Mouse (Mus musculus) T-helper 2 cell (primary cell): ENCODE data around the gene Tmem262.

ENCODE experiments used
- in situ Hi-C: fragments of 300-600 bp; cut with MboI, MseI; formaldehyde crosslinking; loops from one replicate; pipeline ENCODE4 v1.15.1; 2025; ENCODE audit warnings: high pct_unique_total_duplicates

The Tmem262 gene

GRCm38 (mm10) chr19:6097847-6098246 is 18.0 kb downstream of the Tmem262 start:
- in situ Hi-C loops = no loop called here

GRCm38 (mm10) chr19:6101186-6101585 is 21.4 kb downstream of the Tmem262 start:
- in situ Hi-C loops = no loop called here

GRCm38 (mm10) chr19:6102169-6102853 is 22.5 kb downstream of the Tmem262 start:
- in situ Hi-C loops = no loop called here

GRCm38 (mm10) chr19:6104476-6104875 is 24.6 kb downstream of the Tmem262 start:
- in situ Hi-C loops = no loop called here

GRCm38 (mm10) chr19:6105586-6105985 is 25.8 kb downstream of the Tmem262 start, which contains the start of gene Naaladl1:
Gene Naaladl1, plus strand, starts transcription at chr19:6105782.
- in situ Hi-C loops = no loop called here

- in situ Hi-C loops = no loop called here
These were observed 33.3 kb downstream of the Tmem262 start for GRCm38 (mm10) chr19:6113116-6113515.

GRCm38 (mm10) chr19:6116113-6116850 is 36.4 kb downstream of the Tmem262 start:
- in situ Hi-C loops = loop anchor here (5.0 kb wide), 1 partner anchor 59 kb away; the partner anchor contains the start of genes Fau and Mrpl49

GRCm38 (mm10) chr19:6117346-6117985 is 37.6 kb downstream of the Tmem262 start:
- in situ Hi-C loops = loop anchor here (5.0 kb wide), 1 partner anchor 60 kb away; the partner anchor contains the start of genes Fau and Mrpl49

GRCm38 (mm10) chr19:6117986-6118676 is 38.3 kb downstream of the Tmem262 start, which contains the start of gene Sac3d1:
Gene Sac3d1, minus strand, starts transcription at chr19:6118650.
- in situ Hi-C loops = loop anchor here (5.0 kb wide), 1 partner anchor 61 kb away; the partner anchor contains the start of genes Fau and Mrpl49

- in situ Hi-C loops = loop anchor here (5.0 kb wide), 1 partner anchor 61 kb away; the partner anchor contains the start of genes Fau and Mrpl49
These were observed 38.9 kb downstream of the Tmem262 start for GRCm38 (mm10) chr19:6118677-6119185.

- in situ Hi-C loops = loop anchor here (5.0 kb wide), 1 partner anchor 159 kb away; the partner anchor contains the start of gene Pola2
These were observed 41.9 kb downstream of the Tmem262 start for GRCm38 (mm10) chr19:6121761-6122160.

GRCm38 (mm10) chr19:6123330-6123729 is 43.5 kb downstream of the Tmem262 start:
- in situ Hi-C loops = loop anchor here (5.0 kb wide), 1 partner anchor 161 kb away; the partner anchor contains the start of gene Pola2

GRCm38 (mm10) chr19:6124898-6125297 is 45.1 kb downstream of the Tmem262 start:
- in situ Hi-C loops = loop anchor here (5.0 kb wide), 1 partner anchor 163 kb away; the partner anchor contains the start of gene Pola2

GRCm38 (mm10) chr19:6126289-6126688 is 46.5 kb downstream of the Tmem262 start:
- in situ Hi-C loops = no loop called here

- in situ Hi-C loops = no loop called here
These were observed 47.2 kb downstream of the Tmem262 start for GRCm38 (mm10) chr19:6126789-6127580.

- in situ Hi-C loops = no loop called here
These were observed 48.0 kb downstream of the Tmem262 start, which contains the start of gene Snx15 for GRCm38 (mm10) chr19:6127760-6128341. Gene Snx15, minus strand, starts transcription at chr19:6128304.
